Mouse (Mus musculus): ENCODE results near the gene Clstn2.

DNA sequence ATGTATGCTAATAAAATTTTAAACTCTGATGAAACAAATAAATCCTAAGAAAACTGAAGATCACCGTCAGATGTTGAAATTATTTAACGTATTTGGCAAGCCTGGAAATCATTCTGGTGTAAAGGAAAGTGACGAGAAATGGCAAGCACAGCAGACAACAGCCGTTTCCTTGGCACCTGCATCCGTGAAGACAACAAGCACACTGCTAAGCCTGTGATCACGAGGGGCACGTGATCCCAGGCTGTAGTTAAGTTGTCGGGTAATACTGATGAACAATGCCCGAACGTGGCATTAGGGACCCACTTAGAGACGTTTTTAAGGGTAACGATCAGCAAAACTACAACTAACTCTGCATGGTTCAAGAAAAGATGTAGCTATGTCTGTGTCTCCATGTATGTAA is 18.4 kb upstream of the Clstn2 start:
- TF ChIP-seq CTCF (IDR thresholded peaks at IDR 0.05; ENCODE audit: low read depth) (no peak), EP300 (IDR thresholded peaks at IDR 0.05; ENCODE audit: low read depth) (no peak)

All from heart, postnatal 0 days (tissue).